Mouse (Mus musculus) CH12.LX (cell line): ENCODE results near the gene Srd5a2. TPM values are rescaled to one million over a fixed set of nuclear protein-coding genes. Genes with fewer than 3 reads are reported as not detected.
"Not testable (repeated sequence)": the region's sequence is repeated elsewhere in the genome, so short reads cannot be mapped to it uniquely, and the experiment has no call there.

Source experiments
- DNase-seq: peaks from one replicate; pipeline ENCODE4 v3.0.0-alpha.2; 2013; ENCODE audit errors: extremely low read depth
- H3K27ac ChIP-seq: 2 replicates; pipeline ENCODE4 v1.5.1; 2012; ENCODE audit warnings: low read depth, mild to moderate bottlenecking, control low read depth, moderate library complexity; ENCODE audit not compliant: insufficient read depth
- H3K27me3 ChIP-seq: replicated peaks from 2 replicates; pipeline ENCODE3; 2012; ENCODE audit warnings: inconsistent platforms
- H3K36me3 ChIP-seq, 2 experiments: replicated peaks in 1 of 2; 2 replicates each; pipeline versions ENCODE3 to v1.6.1; 2012; ENCODE audit warnings: inconsistent platforms in 1 of 2, low read length in 1 of 2, mild to moderate bottlenecking in 1 of 2, mixed read lengths in 1 of 2, moderate library complexity in 1 of 2; ENCODE audit not compliant: control insufficient read depth in 1 of 2, insufficient read depth in 1 of 2
- H3K4me1 ChIP-seq, 2 experiments: 2 replicates each; pipeline ENCODE4 v1.6.1; 2012; ENCODE audit warnings: inconsistent platforms in 1 of 2, moderate library complexity in 1 of 2; ENCODE audit not compliant: insufficient read depth in 2 of 2, control insufficient read depth in 1 of 2
- H3K4me2 ChIP-seq: 2 replicates; pipeline ENCODE4 v1.6.1; 2012; ENCODE audit warnings: low read depth, mild to moderate bottlenecking, control low read depth; ENCODE audit not compliant: poor library complexity, insufficient read depth, severe bottlenecking
- H3K4me3 ChIP-seq, 3 experiments: fragments of 150-350 bp in 1 of 3; sonication (generic) in 1 of 3; replicated peaks in 1 of 3; 2 replicates each; pipeline versions ENCODE3 to v1.5.1; 2011 to 2012; ENCODE audit warnings: low read depth in 2 of 3, low read length in 2 of 3, mild to moderate bottlenecking in 2 of 3, moderate library complexity in 2 of 3, control low read depth in 1 of 3, improper control_type of control experiment in 1 of 3, inconsistent platforms in 1 of 3, mixed read lengths in 1 of 3; ENCODE audit not compliant: poor library complexity in 1 of 3
- H3K79me2 ChIP-seq: replicated peaks from 2 replicates; pipeline ENCODE4 v1.6.1; 2012; ENCODE audit warnings: mild to moderate bottlenecking, moderate library complexity; ENCODE audit not compliant: control insufficient read depth, poor library complexity, insufficient read depth, severe bottlenecking; ENCODE audit errors: extremely low read depth
- H3K9ac ChIP-seq: 2 replicates; pipeline ENCODE4 v1.6.1; 2012; ENCODE audit warnings: low read depth, mild to moderate bottlenecking, control low read depth, moderate library complexity; ENCODE audit not compliant: insufficient read depth
- H3K9me3 ChIP-seq: replicated peaks from 2 replicates; pipeline ENCODE3; 2012; ENCODE audit warnings: low read length, inconsistent platforms, mixed read lengths
- HCFC1 ChIP-seq: IDR thresholded peaks from 2 replicates; pipeline ENCODE4 v1.6.1; 2012; ENCODE audit warnings: low read depth, mild to moderate bottlenecking, inconsistent platforms, low read length, improper control_type of control experiment
- KAT2A ChIP-seq: IDR thresholded peaks from 2 replicates; pipeline ENCODE4 v1.6.1; 2012; ENCODE audit warnings: low read length, improper control_type of control experiment, inconsistent platforms; ENCODE audit not compliant: insufficient replicate concordance
- MYC ChIP-seq: IDR thresholded peaks from 2 replicates; pipeline ENCODE4 v1.6.1; 2011; ENCODE audit warnings: low read depth, mild to moderate bottlenecking, improper control_type of control experiment, low read length
- NELFE ChIP-seq: IDR thresholded peaks from 2 replicates; pipeline ENCODE4 v1.6.1; 2011; ENCODE audit warnings: low read depth, low read length, improper control_type of control experiment
- NRF1 ChIP-seq: IDR thresholded peaks from 2 replicates; pipeline ENCODE4 v1.6.1; 2014; ENCODE audit warnings: low read depth, mild to moderate bottlenecking, inconsistent platforms, low read length, improper control_type of control experiment, moderate library complexity
- POLR2AphosphoS2 ChIP-seq: IDR thresholded peaks from 2 replicates; pipeline ENCODE4 v1.6.1; 2011; ENCODE audit warnings: low read depth, low read length, improper control_type of control experiment
- RCOR1 ChIP-seq: conservative IDR thresholded peaks from 2 replicates; pipeline ENCODE4 v1.6.1; 2012; ENCODE audit warnings: low read depth, mild to moderate bottlenecking, inconsistent platforms, low read length, improper control_type of control experiment
- USF2 ChIP-seq: conservative IDR thresholded peaks from 2 replicates; pipeline ENCODE4 v1.6.1; 2011; ENCODE audit warnings: low read depth, low read length, improper control_type of control experiment
- dilution Hi-C: fragments of 300-500 bp; cut with MboI; formaldehyde crosslinking; loops from 2 replicates; pipeline ENCODE4 v1.14.3; 2020; ENCODE audit warnings: low sequenced_read_pairs; ENCODE audit not compliant: extremely low pct_unique_long_range_greater_than_20kb, extremely low pct_ligation_motif_present
- in situ Hi-C: fragments of 300-500 bp; cut with MboI; formaldehyde crosslinking; loops from 3 replicates; pipeline ENCODE4 v1.14.3; 2019; ENCODE audit warnings: low sequenced_read_pairs, low pct_ligation_motif_present, low pct_unique_long_range_greater_than_20kb, mixed read lengths
- polyA plus RNA-seq: library from polyadenylated mRNA; unstranded; fragments of >175 nt; gene quantifications from 2 replicates; pipeline ENCODE4 v1.2.1, GENCODE M21; 2012; ENCODE audit warnings: low read depth; ENCODE audit not compliant: insufficient read length
- total RNA-seq, 2 experiments: library from RNA; depleted of rRNA; stranded (reverse); fragments of 300-350 nt in 1 of 2; fragments of >200 nt in 1 of 2; gene quantifications; 2 replicates each; pipeline ENCODE4 v1.2.3; 2012 to 2014

Srd5a2 gene
- total and polyA plus RNA-seq, 3 experiments, result not detected

DNA sequence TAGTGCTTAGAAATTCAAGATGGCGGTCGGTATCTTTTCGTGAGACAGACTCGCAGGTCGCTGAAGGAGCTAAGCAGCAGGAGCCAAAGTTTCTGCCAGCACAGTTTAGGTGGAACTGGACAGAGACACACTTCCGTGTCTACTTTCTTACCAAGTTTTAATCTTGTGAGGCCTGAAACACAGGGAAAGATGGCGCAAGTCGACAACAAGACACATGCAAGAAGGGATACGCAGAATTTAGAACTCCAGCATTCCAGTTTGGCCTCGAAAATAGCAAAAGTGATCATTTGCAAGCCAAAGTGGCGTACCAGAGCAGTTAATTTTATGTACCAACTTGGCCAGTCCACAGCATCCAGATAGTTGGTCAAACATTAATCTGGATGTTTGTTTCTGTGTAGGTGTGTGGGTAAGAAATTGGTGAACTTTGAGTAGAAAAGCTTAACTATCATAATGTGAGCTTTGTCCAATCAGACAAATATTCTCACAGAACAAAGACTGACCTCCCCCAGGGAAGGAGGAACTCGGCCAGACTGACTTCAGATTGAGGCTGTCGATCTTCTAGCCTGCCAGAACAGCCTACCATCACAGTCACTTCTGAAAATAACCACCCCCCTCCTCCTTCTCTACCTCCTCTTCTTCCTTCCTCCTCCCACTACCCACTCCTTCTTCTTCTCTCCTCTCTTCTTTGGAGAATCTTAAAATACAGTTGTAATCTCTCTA is 31.2 kb upstream of the Srd5a2 start:
- no peaks in the 10 kb centered on the region for H3K9me3 ChIP-seq
- TF ChIP-seq HCFC1 (no peak), RCOR1 (no peak), USF2 (no peak), NRF1 (no peak), NELFE (no peak), MYC (no peak), POLR2AphosphoS2 (no peak), KAT2A (no peak)
- no peak overlapping the region for H3K9ac ChIP-seq
- H3K79me2 ChIP-seq, result no peaks in the 10 kb centered on the region
- dilution Hi-C loops, result no loop called here
- H3K36me3 ChIP-seq, result no peaks in the 10 kb centered on the region
- in situ Hi-C loops, result no loop called here
- H3K4me3 ChIP-seq, result no peak overlapping the region
- no peak overlapping the region for H3K27ac ChIP-seq
- H3K4me2 ChIP-seq, result no peak overlapping the region
- no peaks in the 10 kb centered on the region for H3K4me1 ChIP-seq
- no peak for DNase-seq
- H3K27me3 ChIP-seq, result no peaks in the 10 kb centered on the region

DNA sequence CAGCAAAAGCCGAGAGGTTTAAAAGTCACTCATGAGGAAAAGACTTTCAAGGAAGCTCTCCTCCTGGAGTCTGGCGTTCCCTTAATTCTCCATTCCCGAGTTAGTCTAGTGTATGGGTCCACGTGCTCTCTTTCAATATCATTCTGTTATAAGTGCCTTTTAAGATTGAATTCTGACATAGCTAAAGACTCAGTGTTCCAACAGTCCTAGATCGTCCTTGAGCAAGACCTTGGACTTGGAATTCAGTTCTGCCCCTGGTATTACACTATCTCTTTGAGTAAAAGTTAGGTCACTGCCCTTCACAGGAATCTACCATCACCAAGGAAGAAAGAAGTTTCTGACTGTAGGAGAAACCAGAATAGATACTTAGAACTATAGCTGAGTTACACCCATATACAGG is 25.4 kb upstream of the Srd5a2 start:
- DNase-seq, H3K4me1 ChIP-seq, in situ Hi-C loops, H3K27ac ChIP-seq, dilution Hi-C loops, H3K4me2 ChIP-seq, H3K9me3 ChIP-seq, H3K36me3 ChIP-seq, H3K4me3 ChIP-seq, H3K9ac ChIP-seq, H3K79me2 ChIP-seq, H3K27me3 ChIP-seq: not testable (repeated sequence)

DNA sequence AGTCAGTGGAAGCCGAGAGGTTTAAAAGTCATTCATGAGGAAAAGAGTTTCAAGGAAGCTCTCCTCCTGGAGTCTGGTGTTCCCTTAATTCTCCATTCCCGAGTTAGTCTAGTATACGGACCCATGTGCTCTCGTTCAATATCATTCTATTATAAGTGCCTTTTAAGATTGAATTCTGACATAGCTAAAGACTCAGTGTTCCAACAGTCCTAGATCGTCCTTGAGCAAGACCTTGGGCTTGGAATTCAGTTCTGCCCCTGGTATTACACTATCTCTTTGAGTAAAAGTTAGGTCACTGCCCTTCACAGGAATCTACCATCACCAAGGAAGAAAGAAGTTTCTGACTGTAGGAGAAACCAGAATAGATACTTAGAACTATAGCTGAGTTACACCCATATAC is 15.0 kb upstream of the Srd5a2 start:
- H3K36me3 ChIP-seq, H3K27ac ChIP-seq, H3K9ac ChIP-seq, H3K9me3 ChIP-seq, DNase-seq, H3K27me3 ChIP-seq, in situ Hi-C loops, H3K4me3 ChIP-seq, H3K79me2 ChIP-seq, dilution Hi-C loops, H3K4me2 ChIP-seq, H3K4me1 ChIP-seq: not testable (repeated sequence)
